Mouse (Mus musculus) heart, postnatal 4 days (tissue): ENCODE data around the gene Med31. TPM values are rescaled to one million over a fixed set of nuclear protein-coding genes. Genes with fewer than 3 reads are reported as not detected.

Experiments used
- DNase-seq: peaks from one replicate; pipeline ENCODE4 v3.0.0; 2021
- total RNA-seq, 2 experiments: library from RNA; stranded (reverse); gene quantifications; 2 replicates each; pipeline ENCODE4 v1.2.3; 2021

Med31 gene
- total RNA-seq = 10 to 100 TPM; 12.0 to 12.5 TPM

GRCm38 (mm10) chr11:72215410-72215797 is at the start of gene Med31:
Med31 (minus strand) TSS chr11:72215592.
- DNase-seq = peak; percentile 82

DNA sequence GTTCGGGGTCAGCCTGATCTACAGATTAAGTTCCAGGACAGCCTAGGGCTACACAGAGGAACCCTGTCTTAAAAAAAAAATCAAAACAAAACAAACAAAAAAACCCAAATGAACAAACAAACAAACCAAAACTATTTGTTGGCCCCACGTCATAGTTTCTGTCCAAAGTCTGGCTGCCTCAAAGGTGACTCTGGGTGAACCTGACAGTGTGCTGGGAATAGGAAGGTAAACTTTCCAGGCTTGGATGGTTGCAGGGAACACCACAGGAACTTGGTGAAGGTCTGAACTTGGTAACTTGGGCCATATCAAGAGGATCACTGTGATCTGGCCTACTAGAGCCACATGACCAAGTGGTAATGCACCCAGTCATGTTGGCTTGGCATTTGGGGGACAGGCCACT is 41.0 kb upstream of the Med31 start:
- DNase-seq = no peak

GRCm38 (mm10) chr11:72255629-72256028 is 40.2 kb upstream of the Med31 start:
- DNase-seq = no peak

DNA sequence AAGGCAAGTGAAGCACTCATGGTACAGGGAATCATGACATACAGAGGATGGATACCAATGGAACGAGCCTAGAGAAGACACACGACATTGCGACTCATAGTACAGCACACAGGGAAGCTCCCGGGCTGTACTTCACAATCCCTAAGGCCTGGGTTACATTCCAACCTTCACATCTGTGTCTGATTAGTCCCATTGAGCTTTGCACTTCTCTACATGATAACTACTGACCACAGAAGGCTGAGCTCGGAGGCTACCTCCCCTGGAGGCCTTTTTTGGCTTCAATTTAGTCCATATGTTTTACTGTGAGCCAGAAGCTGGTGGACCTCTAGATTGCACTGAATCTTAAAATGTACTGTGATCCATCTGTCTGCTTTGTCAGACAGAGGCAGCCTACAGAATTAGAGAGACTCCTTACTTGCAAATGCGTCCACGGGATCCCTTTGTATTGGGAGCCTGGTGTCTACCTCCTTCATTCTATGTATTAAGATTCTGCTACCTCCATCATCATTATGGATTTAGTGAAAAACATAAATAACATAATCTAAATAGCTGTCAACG is 29.9 kb upstream of the Med31 start:
- no peak for DNase-seq

- DNase-seq = no peak
These were observed 24.9 kb upstream of the Med31 start for GRCm38 (mm10) chr11:72240062-72240860.

- DNase-seq = no peak
These were observed 18.6 kb upstream of the Med31 start for GRCm38 (mm10) chr11:72234013-72234412.

- DNase-seq = no peak
These were observed 17.6 kb upstream of the Med31 start for GRCm38 (mm10) chr11:72232991-72233390.

- no peak for DNase-seq
These were observed 16.7 kb upstream of the Med31 start for GRCm38 (mm10) chr11:72232068-72232467.

DNA sequence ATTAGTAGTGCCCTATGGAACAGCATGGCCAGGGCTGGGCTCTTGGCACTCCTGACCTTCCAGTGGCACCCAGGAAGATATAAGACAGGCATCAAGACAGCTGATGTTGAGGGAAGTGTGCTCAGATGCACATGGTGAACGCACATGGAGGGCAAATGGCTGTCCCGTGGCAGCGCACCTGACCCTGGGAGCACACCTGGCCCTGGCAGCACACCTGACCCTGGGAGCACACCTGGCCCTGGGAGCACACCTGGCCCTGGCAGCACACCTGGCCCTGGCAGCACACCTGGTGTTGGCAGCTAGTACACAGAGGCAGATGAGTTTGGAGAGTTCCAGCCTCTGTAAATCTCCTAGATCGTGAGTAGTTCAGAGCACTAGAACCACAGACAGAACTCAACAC is 13.1 kb upstream of the Med31 start:
- DNase-seq = no peak

DNA sequence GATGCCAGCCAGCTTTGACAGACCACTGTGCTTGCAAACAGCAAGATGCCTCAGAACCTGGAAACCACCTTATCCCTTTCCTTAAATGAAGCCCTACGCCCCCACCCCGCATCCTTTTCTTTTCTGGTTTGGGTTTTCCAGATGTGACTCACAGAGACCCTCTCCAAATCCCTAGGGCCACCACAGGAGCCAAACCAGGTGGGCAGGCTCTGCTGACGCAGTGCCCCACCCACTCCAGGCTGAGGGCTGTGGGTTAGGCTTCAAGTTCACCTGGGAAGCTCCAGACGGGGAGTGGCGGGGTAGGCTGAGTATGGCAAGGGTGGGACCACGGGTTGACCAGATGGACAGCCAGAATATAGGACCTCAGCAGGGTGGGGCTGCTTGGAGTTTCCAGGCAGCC is 11.5 kb upstream of the Med31 start:
- DNase-seq = no peak

- DNase-seq = no peak
These were observed 10.8 kb upstream of the Med31 start for GRCm38 (mm10) chr11:72226020-72226791.

DNA sequence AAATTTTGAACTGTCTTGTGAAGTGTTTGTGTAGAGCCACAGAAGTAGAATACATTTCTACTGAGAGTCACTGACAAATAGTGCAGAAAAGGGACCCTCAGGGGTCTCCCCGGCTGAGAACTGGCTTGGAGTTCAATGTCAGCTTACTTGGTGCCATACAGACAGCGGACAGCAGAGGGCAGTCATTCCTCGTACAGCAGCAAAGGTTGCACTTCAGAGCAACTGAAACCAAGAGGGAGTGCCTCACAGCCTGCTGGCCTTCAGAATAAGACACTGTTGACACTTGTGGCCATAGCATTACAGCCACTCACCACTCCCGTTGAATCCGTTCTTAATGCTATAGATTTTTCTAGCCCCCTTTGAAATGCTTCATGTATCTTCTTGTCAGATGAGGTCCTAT is 9.5 kb upstream of the Med31 start:
- peak; percentile 84 for DNase-seq

- DNase-seq = no peak
These were observed 8.0 kb upstream of the Med31 start for GRCm38 (mm10) chr11:72223414-72223813.

- DNase-seq = peak; percentile 80
These were observed 5.9 kb upstream of the Med31 start for GRCm38 (mm10) chr11:72221278-72221677.

GRCm38 (mm10) chr11:72217116-72217515 is 1.7 kb upstream of the Med31 start:
- DNase-seq = no peak

GRCm38 (mm10) chr11:72214591-72215409 is 592 bp downstream of the Med31 start:
- peak; percentile 95 for DNase-seq

DNA sequence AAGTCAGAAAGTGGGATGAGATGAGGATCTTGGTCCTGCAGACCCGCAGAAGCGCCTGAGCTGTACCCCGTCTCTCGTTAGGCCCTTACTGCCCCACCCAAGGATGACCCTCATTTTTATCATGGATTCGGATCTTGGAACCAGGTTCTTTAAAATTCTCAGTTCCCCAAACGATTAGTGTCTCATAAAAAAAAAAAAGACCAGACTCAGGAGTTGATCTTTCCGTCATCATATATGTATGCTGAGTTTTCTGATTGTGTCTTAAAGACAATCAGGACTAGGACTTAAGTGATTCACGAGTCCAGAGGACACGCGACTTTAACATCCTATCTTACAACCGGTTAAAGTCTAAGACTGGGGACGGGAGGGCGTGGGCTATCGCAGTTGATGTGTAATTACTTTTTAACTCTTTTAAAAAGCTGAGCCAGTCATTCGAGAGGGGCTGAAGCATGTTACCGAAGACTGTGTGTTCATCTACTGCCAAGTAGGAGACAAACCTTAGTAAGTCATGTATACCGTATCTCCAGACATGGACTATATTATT is 7.5 kb downstream of the Med31 start:
- no peak for DNase-seq

GRCm38 (mm10) chr11:72207204-72207833 is 8.1 kb downstream of the Med31 start, which contains the start of the genes 4933427D14Rik and Txndc17:
4933427D14Rik (minus strand) TSS chr11:72207459.
Txndc17 (plus strand) TSS chr11:72207547.
- peak; percentile 88 for DNase-seq

GRCm38 (mm10) chr11:72206341-72207203 is 8.8 kb downstream of the Med31 start, which contains the start of gene Gm43951:
Gm43951 (minus strand) TSS chr11:72206840.
- peak; percentile 29 for DNase-seq

GRCm38 (mm10) chr11:72205256-72205655 is 10.1 kb downstream of the Med31 start:
- no peak for DNase-seq
